Mouse (Mus musculus) midbrain, embryonic 13.5 days (tissue): ENCODE data around the gene Il17rd. TPM values are rescaled to one million over a fixed set of nuclear protein-coding genes. Genes with fewer than 3 reads are reported as not detected.

Source experiments
- ATAC-seq: fragments of 200-750 bp; cut with Nextera tagmentation; 2 replicates; pipeline ENCODE4 v1.8.0; 2017; ENCODE audit warnings: mild to moderate bottlenecking, moderate TSS enrichment, moderate library complexity
- H3K27ac ChIP-seq: fragments of 300-500 bp; sonication (generic); 2 replicates; pipeline ENCODE4 v1.5.1; 2015; ENCODE audit warnings: inconsistent platforms, mild to moderate bottlenecking, moderate library complexity
- H3K27me3 ChIP-seq: fragments of 300-500 bp; sonication (generic); 2 replicates; pipeline ENCODE4 v1.6.1; 2015; ENCODE audit warnings: mild to moderate bottlenecking, inconsistent platforms
- H3K36me3 ChIP-seq: fragments of 300-500 bp; sonication (generic); 2 replicates; pipeline ENCODE4 v1.6.1; 2015; ENCODE audit warnings: mild to moderate bottlenecking, inconsistent platforms
- H3K4me1 ChIP-seq: fragments of 300-500 bp; sonication (generic); replicated peaks from 2 replicates; pipeline ENCODE4 v1.6.1; 2015; ENCODE audit warnings: inconsistent platforms
- H3K4me2 ChIP-seq: fragments of 300-500 bp; sonication (generic); replicated peaks from 2 replicates; pipeline ENCODE4 v1.6.1; 2015; ENCODE audit warnings: moderate library complexity, mild to moderate bottlenecking, inconsistent platforms
- H3K4me3 ChIP-seq: fragments of 300-500 bp; sonication (generic); replicated peaks from 2 replicates; pipeline ENCODE4 v1.5.1; 2015; ENCODE audit warnings: mild to moderate bottlenecking, inconsistent platforms
- H3K9ac ChIP-seq: fragments of 300-500 bp; sonication (generic); replicated peaks from 2 replicates; pipeline ENCODE4 v1.6.1; 2015; ENCODE audit warnings: mild to moderate bottlenecking, inconsistent platforms
- H3K9me3 ChIP-seq: fragments of 300-500 bp; sonication (generic); 2 replicates; pipeline ENCODE4 v1.6.1; 2016; ENCODE audit warnings: mild to moderate bottlenecking, inconsistent platforms
- WGBS: fragments of 180-500 bp; shearing (Covaris S2); methylation state at CpG from one replicate; pipeline ENCODE4 v1.1.7; 2015; 5-methylcytosine and 5-hydroxymethylcytosine counted together
- polyA plus RNA-seq: library from polyadenylated mRNA; unstranded; fragments of >200 nt; fragmentation: Nextera tagmentation; extraction: Ambion mirVana; gene quantifications from 2 replicates; pipeline ENCODE4 v1.2.1, GENCODE M21; 2015

Il17rd gene
- polyA plus RNA-seq, 1 experiment from 2014 or later: 2.5 TPM

DNA sequence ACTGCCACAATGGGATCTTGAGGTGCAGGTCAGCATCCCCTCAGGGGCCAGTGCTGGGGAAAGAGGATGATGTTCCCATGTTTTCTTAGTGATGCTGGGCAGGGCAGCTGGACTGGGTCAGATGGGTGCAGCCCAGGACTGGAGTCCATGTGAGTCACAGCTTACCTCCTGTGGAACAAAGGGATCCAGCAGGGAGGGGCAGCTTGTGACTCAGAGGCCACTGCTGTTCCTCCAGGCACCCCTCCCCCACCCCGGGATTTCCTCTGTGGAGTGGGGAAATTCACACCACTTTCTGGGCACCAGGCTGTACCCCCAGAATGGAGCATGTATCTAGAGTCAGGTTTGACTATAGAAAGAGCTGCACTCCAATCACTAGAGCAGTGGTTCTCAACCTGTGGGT lies 92.8 kb downstream of the Il17rd start:
- H3K4me3 ChIP-seq: no peak overlapping the region
- H3K27ac ChIP-seq: no peak overlapping the region
- H3K4me2 ChIP-seq: no peak overlapping the region
- 77% methylated on average over 1 of the region's 1 CpGs for WGBS
- H3K9ac ChIP-seq: no peak overlapping the region
- no peaks in the 10 kb centered on the region for H3K27me3 ChIP-seq
- H3K4me1 ChIP-seq: no peaks in the 10 kb centered on the region
- ATAC-seq: no peak
- no peaks in the 10 kb centered on the region for H3K36me3 ChIP-seq
- H3K9me3 ChIP-seq: no peaks in the 10 kb centered on the region

DNA sequence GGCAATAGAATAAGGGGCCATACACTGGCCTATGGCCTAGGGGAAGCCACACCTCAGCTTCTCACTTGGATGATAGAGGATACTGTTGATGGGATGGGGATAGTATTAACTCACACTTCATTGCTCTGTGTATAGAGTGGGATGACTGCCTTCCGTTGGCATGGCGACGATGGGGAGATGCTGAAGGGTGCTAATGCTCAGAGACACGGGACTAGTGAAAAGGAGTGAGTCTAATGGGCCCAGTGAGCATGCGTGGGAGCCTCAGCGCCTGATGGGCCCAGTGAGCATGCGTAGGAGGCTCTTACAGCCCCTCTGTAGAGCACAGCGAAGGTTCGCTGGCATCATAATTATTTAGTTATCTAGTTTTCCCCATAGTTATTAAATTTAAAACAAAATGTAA lies 100.2 kb downstream of the Il17rd start:
- WGBS: 77% methylated on average over 9 of the region's 9 CpGs
- Histone ChIP-seq H3K27ac (no peak overlapping the region), H3K4me2 (no peak overlapping the region), H3K9me3 (no peaks in the 10 kb centered on the region), H3K9ac (no peak overlapping the region), H3K27me3 (no peaks in the 10 kb centered on the region), H3K4me3 (no peak overlapping the region), H3K36me3 (no peaks in the 10 kb centered on the region), H3K4me1 (no peaks in the 10 kb centered on the region)
- ATAC-seq: no peak

DNA sequence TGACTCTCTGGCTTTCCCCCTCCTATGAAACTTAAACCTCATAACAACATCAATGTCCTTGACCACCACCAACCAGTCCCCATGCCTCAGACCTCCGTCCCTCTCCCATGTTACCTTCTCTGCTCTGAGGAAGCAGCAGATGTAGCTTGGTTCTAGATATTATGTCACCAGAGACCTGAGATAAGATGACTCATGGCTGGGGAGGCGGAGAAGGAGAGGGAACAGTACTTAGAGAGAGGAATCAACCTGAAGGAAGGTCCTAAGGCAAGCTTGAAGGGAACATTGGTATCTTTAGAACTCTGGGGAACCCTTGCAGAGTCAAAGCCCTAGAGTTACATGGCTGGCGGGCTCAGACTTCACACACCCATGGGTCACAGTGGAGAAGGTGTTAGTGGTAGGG lies 101.2 kb downstream of the Il17rd start:
- Histone ChIP-seq H3K4me3 (no peak overlapping the region), H3K9ac (no peak overlapping the region), H3K27me3 (no peaks in the 10 kb centered on the region), H3K27ac (no peak overlapping the region), H3K36me3 (no peaks in the 10 kb centered on the region), H3K9me3 (no peaks in the 10 kb centered on the region), H3K4me2 (no peak overlapping the region), H3K4me1 (no peaks in the 10 kb centered on the region)
- 85% methylated on average over 3 of the region's 3 CpGs for WGBS
- no peak for ATAC-seq

DNA sequence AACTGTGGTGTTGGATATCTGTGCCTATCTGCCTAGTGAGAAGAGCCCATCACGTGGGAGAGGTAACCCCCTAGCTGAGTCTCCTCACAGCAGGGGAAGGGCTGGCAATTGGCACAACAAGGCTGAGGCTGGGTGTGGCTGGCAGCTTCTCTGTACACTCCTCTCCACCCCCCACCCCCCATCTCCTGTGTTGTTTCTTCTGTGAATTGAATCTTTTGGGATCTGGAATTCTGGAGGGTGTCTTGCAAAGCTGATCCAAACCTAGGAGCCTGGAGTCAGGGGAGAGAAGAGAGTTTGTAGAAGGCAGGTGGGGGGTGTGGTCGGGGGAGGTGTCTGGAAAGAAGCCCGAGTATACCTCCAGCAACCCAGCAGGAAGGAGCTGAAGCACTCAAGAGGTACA lies 102.7 kb downstream of the Il17rd start:
- H3K36me3 ChIP-seq: no peaks in the 10 kb centered on the region
- no peaks in the 10 kb centered on the region for H3K9me3 ChIP-seq
- 32% methylated on average over 3 of the region's 3 CpGs for WGBS
- H3K27me3 ChIP-seq: no peaks in the 10 kb centered on the region
- no peak overlapping the region for H3K4me2 ChIP-seq
- no peak overlapping the region for H3K4me3 ChIP-seq
- ATAC-seq: no peak
- no peak overlapping the region for H3K27ac ChIP-seq
- no peaks in the 10 kb centered on the region for H3K4me1 ChIP-seq
- H3K9ac ChIP-seq: no peak overlapping the region

DNA sequence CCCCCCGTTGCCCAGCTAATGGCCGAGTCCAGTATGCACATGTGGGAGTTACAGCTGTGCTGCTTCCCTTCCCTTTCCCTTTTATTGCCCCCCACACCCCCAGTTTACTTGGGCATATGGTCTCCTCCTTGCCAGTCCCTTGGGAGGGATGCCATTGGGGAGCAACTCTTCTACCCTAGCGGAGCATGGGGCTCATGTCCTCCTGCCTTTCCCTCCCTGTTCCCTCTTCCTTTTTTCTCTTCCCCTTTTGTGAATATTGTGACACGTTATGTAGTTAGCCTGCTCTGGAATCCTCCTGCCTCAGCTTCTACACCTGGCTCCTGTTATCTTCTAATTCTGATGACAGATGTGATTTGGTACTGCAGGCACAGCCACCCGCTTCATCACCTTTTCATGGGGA lies 103.9 kb downstream of the Il17rd start:
- no peak overlapping the region for H3K27ac ChIP-seq
- H3K4me2 ChIP-seq: no peak overlapping the region
- ATAC-seq: no peak
- no peaks in the 10 kb centered on the region for H3K9me3 ChIP-seq
- no peaks in the 10 kb centered on the region for H3K4me1 ChIP-seq
- no peaks in the 10 kb centered on the region for H3K27me3 ChIP-seq
- no peak overlapping the region for H3K4me3 ChIP-seq
- no peaks in the 10 kb centered on the region for H3K36me3 ChIP-seq
- no peak overlapping the region for H3K9ac ChIP-seq
- 96% methylated on average over 5 of the region's 5 CpGs for WGBS

DNA sequence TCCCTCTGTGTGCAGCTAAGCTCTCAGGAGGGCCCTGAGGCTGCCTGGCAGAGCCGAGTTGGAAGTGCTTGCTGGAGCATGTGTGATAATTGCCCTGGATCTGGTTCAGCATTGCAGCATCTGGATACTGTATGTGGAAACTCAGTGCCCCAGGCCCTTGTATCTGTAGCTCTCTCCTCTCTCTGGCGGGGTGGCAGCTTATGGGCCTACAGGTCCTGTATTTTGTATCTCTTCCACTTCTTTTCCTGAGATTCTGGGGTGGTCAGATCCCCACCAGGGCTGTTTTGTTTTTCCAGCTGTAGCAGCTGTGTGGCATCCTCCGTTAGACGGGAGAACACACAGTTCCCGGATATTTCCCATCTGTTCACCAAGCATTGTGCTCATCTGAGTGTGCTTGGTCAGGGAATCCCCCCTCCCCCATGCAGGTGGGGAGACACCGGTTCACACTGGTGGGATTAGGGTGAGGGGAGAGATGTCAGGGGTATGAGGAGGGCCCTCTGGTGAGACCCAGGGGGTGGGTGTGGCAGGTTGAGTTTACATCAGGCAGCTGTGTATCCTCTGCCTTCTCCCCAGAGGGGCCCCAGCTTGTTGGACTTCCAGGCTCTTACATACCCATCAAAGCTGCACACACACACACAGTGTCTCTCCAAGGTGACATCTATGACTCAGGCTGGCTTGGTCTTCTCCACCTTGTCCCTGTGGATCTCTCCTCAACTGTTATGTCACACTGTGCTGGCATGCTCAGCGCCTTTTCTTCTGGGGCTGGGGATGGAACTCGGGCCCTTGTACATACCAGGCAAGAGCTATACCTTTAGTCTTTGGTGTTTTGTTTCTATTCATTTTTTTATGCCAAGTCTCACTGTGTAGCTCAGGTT lies 106.7 kb downstream of the Il17rd start:
- WGBS: 67% methylated on average over 8 of the region's 8 CpGs
- no peak overlapping the region for H3K4me2 ChIP-seq
- no peaks in the 10 kb centered on the region for H3K9me3 ChIP-seq
- no peaks in the 10 kb centered on the region for H3K4me1 ChIP-seq
- no peaks in the 10 kb centered on the region for H3K36me3 ChIP-seq
- no peak overlapping the region for H3K4me3 ChIP-seq
- ATAC-seq: no peak
- no peaks in the 10 kb centered on the region for H3K27me3 ChIP-seq
- no peak overlapping the region for H3K27ac ChIP-seq
- no peak overlapping the region for H3K9ac ChIP-seq

DNA sequence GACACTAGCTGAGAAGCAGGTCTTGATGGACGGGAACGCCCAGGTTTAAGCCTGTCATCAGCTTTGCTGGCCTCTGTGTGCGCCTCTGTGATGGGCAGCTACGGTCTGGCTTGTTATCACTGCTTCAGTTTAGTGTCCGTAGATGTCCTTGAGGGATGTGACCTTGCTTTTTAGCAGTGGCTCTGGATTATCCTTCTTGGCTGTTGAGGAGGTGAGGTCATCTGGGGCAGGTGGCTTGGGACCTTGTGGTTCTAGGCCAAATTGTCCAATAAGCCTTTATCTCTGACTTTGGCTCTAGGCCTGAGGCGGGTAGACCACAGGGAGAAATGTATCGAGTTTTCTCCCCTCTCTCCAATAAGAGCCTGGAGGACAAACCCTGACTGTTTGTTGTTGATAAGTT lies 109.0 kb downstream of the Il17rd start:
- 92% methylated on average over 7 of the region's 7 CpGs for WGBS
- no peaks in the 10 kb centered on the region for H3K9me3 ChIP-seq
- no peaks in the 10 kb centered on the region for H3K27me3 ChIP-seq
- no peak overlapping the region for H3K27ac ChIP-seq
- no peak for ATAC-seq
- no peak overlapping the region for H3K4me3 ChIP-seq
- H3K9ac ChIP-seq: no peak overlapping the region
- no peaks in the 10 kb centered on the region for H3K36me3 ChIP-seq
- no peak overlapping the region for H3K4me2 ChIP-seq
- H3K4me1 ChIP-seq: no peaks in the 10 kb centered on the region

DNA sequence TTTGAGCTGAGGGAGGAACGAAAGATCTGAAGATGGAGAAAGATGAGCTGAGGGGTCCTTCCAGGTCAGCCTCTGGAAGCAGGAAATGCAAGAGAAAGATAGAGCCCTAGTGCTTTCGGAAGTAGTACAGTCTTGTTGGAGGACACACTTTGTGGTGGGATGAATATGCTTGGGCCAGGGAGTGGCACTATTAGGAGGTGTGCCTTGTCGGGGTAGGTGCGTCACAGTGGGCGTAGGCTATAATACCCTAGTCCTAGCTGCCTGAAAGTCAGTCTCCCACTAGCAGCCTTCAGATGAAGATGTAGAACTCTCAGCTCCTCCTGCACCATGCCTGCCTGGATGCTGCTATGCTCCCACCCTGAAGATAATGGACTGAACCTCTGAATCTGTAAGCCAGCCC lies 110.7 kb downstream of the Il17rd start:
- H3K4me3 ChIP-seq: no peak overlapping the region
- no peak overlapping the region for H3K27ac ChIP-seq
- no peaks in the 10 kb centered on the region for H3K9me3 ChIP-seq
- no peak overlapping the region for H3K4me2 ChIP-seq
- no peak overlapping the region for H3K9ac ChIP-seq
- no peaks in the 10 kb centered on the region for H3K27me3 ChIP-seq
- no peaks in the 10 kb centered on the region for H3K4me1 ChIP-seq
- WGBS: 97% methylated on average over 5 of the region's 5 CpGs
- no peaks in the 10 kb centered on the region for H3K36me3 ChIP-seq
- no peak for ATAC-seq

DNA sequence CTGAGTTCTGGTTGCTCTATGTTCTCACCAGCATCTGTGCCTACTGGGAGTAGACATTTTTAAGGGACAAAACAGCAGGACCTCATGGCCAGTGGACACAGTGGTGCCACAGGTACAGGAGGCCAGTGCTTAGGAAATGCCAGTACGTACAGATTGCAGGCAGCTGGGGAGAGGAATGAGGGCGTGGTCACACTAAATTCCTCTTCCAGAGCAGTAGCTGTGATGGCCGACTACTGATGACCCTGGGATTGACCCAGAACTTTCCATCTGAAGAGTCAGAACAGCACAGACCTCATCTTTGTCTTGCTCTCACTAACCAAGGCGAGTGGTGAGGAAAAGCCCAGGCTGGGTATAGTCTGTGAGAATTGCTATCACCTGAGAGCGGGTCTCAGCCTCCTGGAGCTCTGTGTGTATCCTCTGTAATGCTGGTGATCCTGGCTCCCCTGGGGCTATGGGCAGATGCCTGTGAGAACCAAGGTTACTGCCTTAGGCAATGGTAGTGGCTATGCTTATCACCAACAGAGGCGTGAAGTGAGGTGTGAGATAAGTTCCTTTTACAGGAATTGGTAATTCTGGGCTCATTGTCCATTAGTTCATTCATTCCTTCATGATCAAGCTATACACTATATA lies 111.4 kb downstream of the Il17rd start:
- H3K4me2 ChIP-seq: no peak overlapping the region
- H3K27ac ChIP-seq: no peak overlapping the region
- no peaks in the 10 kb centered on the region for H3K36me3 ChIP-seq
- H3K27me3 ChIP-seq: no peaks in the 10 kb centered on the region
- 82% methylated on average over 6 of the region's 6 CpGs for WGBS
- no peaks in the 10 kb centered on the region for H3K4me1 ChIP-seq
- no peak for ATAC-seq
- no peak overlapping the region for H3K9ac ChIP-seq
- H3K4me3 ChIP-seq: no peak overlapping the region
- H3K9me3 ChIP-seq: no peaks in the 10 kb centered on the region

DNA sequence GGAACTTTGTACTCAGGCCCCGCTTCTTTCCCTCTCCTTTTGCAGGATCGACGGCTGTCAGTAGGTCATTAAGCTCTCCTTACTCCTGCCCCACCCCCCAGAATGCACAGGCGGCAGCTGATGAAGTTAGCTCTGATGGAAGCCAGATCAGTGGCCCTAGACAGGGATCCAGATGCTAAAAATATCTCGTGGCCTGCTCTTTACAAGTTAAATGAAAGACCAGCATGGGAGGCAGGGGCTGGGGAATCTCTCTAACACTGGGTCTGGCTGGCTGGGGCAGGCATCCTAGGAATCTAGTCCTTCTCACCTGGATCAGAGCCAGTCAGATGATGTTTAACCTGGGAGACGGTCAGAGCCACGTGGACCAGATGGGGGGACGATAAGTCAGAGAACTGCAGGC lies 112.7 kb downstream of the Il17rd start:
- H3K4me1 ChIP-seq: 0 out of 2 replicates have a peak, but pooled peaks cover 4% of the 10 kb centered on the region
- WGBS: 63% methylated on average over 8 of the region's 8 CpGs
- no peak overlapping the region for H3K27ac ChIP-seq
- H3K9ac ChIP-seq: no peak overlapping the region
- no peaks in the 10 kb centered on the region for H3K9me3 ChIP-seq
- no peak for ATAC-seq
- no peak overlapping the region for H3K4me3 ChIP-seq
- H3K4me2 ChIP-seq: no peak overlapping the region
- H3K36me3 ChIP-seq: no peaks in the 10 kb centered on the region
- no peaks in the 10 kb centered on the region for H3K27me3 ChIP-seq

DNA sequence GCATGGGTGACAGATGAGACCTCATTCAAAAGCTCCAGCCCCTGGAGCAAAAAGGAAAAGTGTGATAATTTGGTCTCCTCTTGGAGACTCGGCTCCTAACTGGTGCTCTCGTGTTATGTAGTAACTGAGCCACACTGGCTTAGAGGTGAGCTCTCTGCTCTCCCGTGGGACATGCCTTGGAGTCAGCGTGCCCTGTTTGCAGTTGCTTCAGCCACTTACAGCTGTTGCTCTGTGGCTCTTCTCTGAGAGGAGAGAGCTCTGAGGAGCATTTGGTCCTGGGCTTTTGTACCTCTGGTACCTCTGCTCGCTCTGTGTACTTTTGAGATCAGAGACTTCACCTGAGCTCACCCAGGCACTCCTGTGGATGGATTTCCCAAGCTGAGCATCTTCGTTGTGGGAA lies 116.3 kb downstream of the Il17rd start:
- 89% methylated on average over 6 of the region's 6 CpGs for WGBS
- Histone ChIP-seq H3K27ac (no peak overlapping the region), H3K9me3 (no peaks in the 10 kb centered on the region), H3K4me1 (0 out of 2 replicates have a peak, but pooled peaks cover 4% of the 10 kb centered on the region), H3K4me3 (no peak overlapping the region), H3K36me3 (no peaks in the 10 kb centered on the region), H3K9ac (no peak overlapping the region), H3K4me2 (no peak overlapping the region), H3K27me3 (no peaks in the 10 kb centered on the region)
- no peak for ATAC-seq

DNA sequence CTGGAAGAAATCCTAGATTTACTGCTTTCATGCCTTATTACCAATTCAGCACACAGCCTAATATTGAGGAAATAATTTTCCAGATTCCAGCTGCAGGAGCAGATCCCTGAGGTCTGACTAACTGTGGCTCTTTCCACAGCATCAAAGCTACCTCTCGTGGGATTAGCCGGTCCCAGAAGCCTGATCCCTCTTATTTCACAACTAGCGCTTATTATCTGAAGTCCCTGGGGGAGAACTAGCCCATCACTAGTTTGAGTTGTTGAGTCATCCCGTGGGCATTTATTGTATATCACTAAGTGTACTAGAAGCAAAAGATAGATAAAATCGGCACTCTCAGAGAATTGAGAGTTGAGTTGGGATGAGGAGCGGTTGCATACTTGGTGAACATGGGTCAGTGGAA lies 117.3 kb downstream of the Il17rd start:
- Histone ChIP-seq H3K27me3 (no peaks in the 10 kb centered on the region), H3K9ac (no peak overlapping the region), H3K27ac (no peak overlapping the region), H3K4me1 (0 out of 2 replicates have a peak, but pooled peaks cover 4% of the 10 kb centered on the region), H3K4me3 (no peak overlapping the region), H3K9me3 (no peaks in the 10 kb centered on the region), H3K36me3 (no peaks in the 10 kb centered on the region), H3K4me2 (no peak overlapping the region)
- ATAC-seq: no peak
- 73% methylated on average over 6 of the region's 6 CpGs for WGBS
